Mouse (Mus musculus) urinary bladder, adult 18-20 months (tissue): ENCODE measurements around the gene Gp9.

Experiments
- DNase-seq, 2 experiments: peaks; one replicate each; pipeline ENCODE4 v3.0.0; 2022; ENCODE audit warnings: low spot score in 2 of 2, mixed read lengths in 2 of 2

The Gp9 gene

GRCm38 (mm10) chr6:87809651-87810161 lies 31.8 kb downstream of the Gp9 start:
- peak in 1 of 2 experiments; percentile 28 for DNase-seq

GRCm38 (mm10) chr6:87810311-87810710 lies 32.4 kb downstream of the Gp9 start:
- DNase-seq, result no peak

- peak; percentile 49 to 68 for DNase-seq
Observed at GRCm38 (mm10) chr6:87810713-87811669, 33.1 kb downstream of the Gp9 start.

- DNase-seq, result peak; percentile 91 to 92
Observed at GRCm38 (mm10) chr6:87811675-87812338, 33.9 kb downstream of the Gp9 start, which contains the start of gene Rab43. Gene Rab43, minus strand, starts transcription at chr6:87812164.

- no peak for DNase-seq
Observed at GRCm38 (mm10) chr6:87812656-87813055, 34.8 kb downstream of the Gp9 start.

- no peak for DNase-seq
Observed at GRCm38 (mm10) chr6:87814486-87814885, 36.6 kb downstream of the Gp9 start.

GRCm38 (mm10) chr6:87820366-87820765 lies 42.5 kb downstream of the Gp9 start:
- no peak for DNase-seq
